Mouse (Mus musculus) CH12.LX (cell line): ENCODE results near the gene Pnpla2. TPM values are rescaled to one million over a fixed set of nuclear protein-coding genes. Genes with fewer than 3 reads are reported as not detected.

ENCODE experiments used
- DNase-seq: peaks from one replicate; pipeline ENCODE4 v3.0.0-alpha.2; 2013; ENCODE audit errors: extremely low read depth
- H3K27ac ChIP-seq: 2 replicates; pipeline ENCODE4 v1.5.1; 2012; ENCODE audit warnings: low read depth, mild to moderate bottlenecking, control low read depth, moderate library complexity; ENCODE audit not compliant: insufficient read depth
- H3K27me3 ChIP-seq: replicated peaks from 2 replicates; pipeline ENCODE3; 2012; ENCODE audit warnings: inconsistent platforms
- H3K36me3 ChIP-seq, 2 experiments: replicated peaks in 1 of 2; 2 replicates each; pipeline versions ENCODE3 to v1.6.1; 2012; ENCODE audit warnings: inconsistent platforms in 1 of 2, low read length in 1 of 2, mild to moderate bottlenecking in 1 of 2, mixed read lengths in 1 of 2, moderate library complexity in 1 of 2; ENCODE audit not compliant: control insufficient read depth in 1 of 2, insufficient read depth in 1 of 2
- H3K4me1 ChIP-seq, 2 experiments: 2 replicates each; pipeline ENCODE4 v1.6.1; 2012; ENCODE audit warnings: inconsistent platforms in 1 of 2, moderate library complexity in 1 of 2; ENCODE audit not compliant: insufficient read depth in 2 of 2, control insufficient read depth in 1 of 2
- H3K4me2 ChIP-seq: 2 replicates; pipeline ENCODE4 v1.6.1; 2012; ENCODE audit warnings: low read depth, mild to moderate bottlenecking, control low read depth; ENCODE audit not compliant: poor library complexity, insufficient read depth, severe bottlenecking
- H3K4me3 ChIP-seq, 3 experiments: fragments of 150-350 bp in 1 of 3; sonication (generic) in 1 of 3; replicated peaks in 1 of 3; 2 replicates each; pipeline versions ENCODE3 to v1.5.1; 2011 to 2012; ENCODE audit warnings: low read depth in 2 of 3, low read length in 2 of 3, mild to moderate bottlenecking in 2 of 3, moderate library complexity in 2 of 3, control low read depth in 1 of 3, improper control_type of control experiment in 1 of 3, inconsistent platforms in 1 of 3, mixed read lengths in 1 of 3; ENCODE audit not compliant: poor library complexity in 1 of 3
- H3K79me2 ChIP-seq: replicated peaks from 2 replicates; pipeline ENCODE4 v1.6.1; 2012; ENCODE audit warnings: mild to moderate bottlenecking, moderate library complexity; ENCODE audit not compliant: control insufficient read depth, poor library complexity, insufficient read depth, severe bottlenecking; ENCODE audit errors: extremely low read depth
- H3K9ac ChIP-seq: 2 replicates; pipeline ENCODE4 v1.6.1; 2012; ENCODE audit warnings: low read depth, mild to moderate bottlenecking, control low read depth, moderate library complexity; ENCODE audit not compliant: insufficient read depth
- H3K9me3 ChIP-seq: replicated peaks from 2 replicates; pipeline ENCODE3; 2012; ENCODE audit warnings: low read length, inconsistent platforms, mixed read lengths
- CHD2 ChIP-seq: IDR thresholded peaks from 2 replicates; pipeline ENCODE4 v1.6.1; 2011; ENCODE audit warnings: low read length, improper control_type of control experiment
- ELF1 ChIP-seq: IDR thresholded peaks from 2 replicates; pipeline ENCODE4 v1.6.1; 2014; ENCODE audit warnings: low read depth, mild to moderate bottlenecking, inconsistent platforms, low read length, improper control_type of control experiment
- ETS1 ChIP-seq: conservative IDR thresholded peaks from 2 replicates; pipeline ENCODE4 v1.6.1; 2012; ENCODE audit warnings: low read depth, mild to moderate bottlenecking, inconsistent platforms, low read length, improper control_type of control experiment, moderate library complexity
- GABPA ChIP-seq: IDR thresholded peaks from 2 replicates; pipeline ENCODE4 v1.6.1; 2012; ENCODE audit warnings: low read depth, low read length, improper control_type of control experiment, inconsistent platforms; ENCODE audit not compliant: insufficient replicate concordance
- IRF4 ChIP-seq: IDR thresholded peaks from 2 replicates; pipeline ENCODE4 v1.6.1; 2014; ENCODE audit warnings: low read depth, mild to moderate bottlenecking, inconsistent platforms, low read length, improper control_type of control experiment
- MAFK ChIP-seq: IDR thresholded peaks from 2 replicates; pipeline ENCODE4 v1.6.1; 2011; ENCODE audit warnings: low read length, improper control_type of control experiment; ENCODE audit not compliant: insufficient replicate concordance
- MAX ChIP-seq: IDR thresholded peaks from 2 replicates; pipeline ENCODE4 v1.6.1; 2011; ENCODE audit warnings: low read length, improper control_type of control experiment
- MAZ ChIP-seq: IDR thresholded peaks from 2 replicates; pipeline ENCODE4 v1.6.1; 2012; ENCODE audit warnings: low read depth, mild to moderate bottlenecking, inconsistent platforms, low read length, improper control_type of control experiment, moderate library complexity
- MYC ChIP-seq: IDR thresholded peaks from 2 replicates; pipeline ENCODE4 v1.6.1; 2011; ENCODE audit warnings: low read depth, mild to moderate bottlenecking, improper control_type of control experiment, low read length
- NELFE ChIP-seq: IDR thresholded peaks from 2 replicates; pipeline ENCODE4 v1.6.1; 2011; ENCODE audit warnings: low read depth, low read length, improper control_type of control experiment
- NRF1 ChIP-seq: IDR thresholded peaks from 2 replicates; pipeline ENCODE4 v1.6.1; 2014; ENCODE audit warnings: low read depth, mild to moderate bottlenecking, inconsistent platforms, low read length, improper control_type of control experiment, moderate library complexity
- RAD21 ChIP-seq: IDR thresholded peaks from 2 replicates; pipeline ENCODE4 v1.6.1; 2011; ENCODE audit warnings: low read depth, mild to moderate bottlenecking, low read length, improper control_type of control experiment, moderate library complexity
- SIN3A ChIP-seq: IDR thresholded peaks from 2 replicates; pipeline ENCODE4 v1.6.1; 2012; ENCODE audit warnings: low read length, improper control_type of control experiment, inconsistent platforms
- SMC3 ChIP-seq: IDR thresholded peaks from 2 replicates; pipeline ENCODE4 v1.6.1; 2011; ENCODE audit warnings: low read depth, low read length, improper control_type of control experiment
- TCF12 ChIP-seq: IDR thresholded peaks from 2 replicates; pipeline ENCODE4 v1.6.1; 2014; ENCODE audit warnings: low read depth, mild to moderate bottlenecking, inconsistent platforms, low read length, improper control_type of control experiment
- USF2 ChIP-seq: conservative IDR thresholded peaks from 2 replicates; pipeline ENCODE4 v1.6.1; 2011; ENCODE audit warnings: low read depth, low read length, improper control_type of control experiment
- ZKSCAN1 ChIP-seq: IDR thresholded peaks from 2 replicates; pipeline ENCODE4 v1.6.1; 2012; ENCODE audit warnings: low read depth, inconsistent platforms, low read length, improper control_type of control experiment, borderline replicate concordance
- ZMIZ1 ChIP-seq: IDR thresholded peaks from 2 replicates; pipeline ENCODE4 v1.6.1; 2012; ENCODE audit warnings: low read depth, mild to moderate bottlenecking, inconsistent platforms, low read length, improper control_type of control experiment
- ZNF384 ChIP-seq: IDR thresholded peaks from 2 replicates; pipeline ENCODE4 v1.6.1; 2012; ENCODE audit warnings: low read depth, low read length, improper control_type of control experiment, inconsistent platforms
- dilution Hi-C: fragments of 300-500 bp; cut with MboI; formaldehyde crosslinking; loops from 2 replicates; pipeline ENCODE4 v1.14.3; 2020; ENCODE audit warnings: low sequenced_read_pairs; ENCODE audit not compliant: extremely low pct_unique_long_range_greater_than_20kb, extremely low pct_ligation_motif_present
- in situ Hi-C: fragments of 300-500 bp; cut with MboI; formaldehyde crosslinking; loops from 3 replicates; pipeline ENCODE4 v1.14.3; 2019; ENCODE audit warnings: low sequenced_read_pairs, low pct_ligation_motif_present, low pct_unique_long_range_greater_than_20kb, mixed read lengths
- polyA plus RNA-seq: library from polyadenylated mRNA; unstranded; fragments of >175 nt; gene quantifications from 2 replicates; pipeline ENCODE4 v1.2.1, GENCODE M21; 2012; ENCODE audit warnings: low read depth; ENCODE audit not compliant: insufficient read length
- total RNA-seq, 2 experiments: library from RNA; depleted of rRNA; stranded (reverse); fragments of 300-350 nt in 1 of 2; fragments of >200 nt in 1 of 2; gene quantifications; 2 replicates each; pipeline ENCODE4 v1.2.3; 2012 to 2014

Pnpla2 gene
- total and polyA plus RNA-seq, 3 experiments: 2.8 to 29.6 (median 11.7) TPM

DNA sequence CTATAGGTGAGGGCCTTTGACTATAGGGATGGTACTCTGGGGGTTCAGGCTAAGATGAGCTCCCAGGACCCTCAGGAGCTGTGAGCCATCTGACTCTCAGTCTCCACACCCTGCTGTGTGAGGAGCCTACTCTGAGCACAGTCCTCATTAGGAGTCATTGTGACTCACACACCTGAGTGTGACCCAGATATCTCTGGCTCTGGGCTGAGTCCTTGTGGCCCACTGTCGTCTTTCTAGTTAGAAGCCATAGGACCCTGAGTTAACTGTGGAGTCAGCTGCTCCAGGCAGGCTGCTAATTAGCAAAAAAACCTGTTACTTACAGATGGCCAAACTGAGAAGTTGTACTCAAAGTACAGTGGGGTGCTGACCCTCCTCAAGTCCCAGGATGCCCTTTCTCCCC is 38.7 kb downstream of the Pnpla2 start:
- H3K36me3 ChIP-seq: peaks cover 39 to 88% of the 10 kb centered on the region in 2 experiments

DNA sequence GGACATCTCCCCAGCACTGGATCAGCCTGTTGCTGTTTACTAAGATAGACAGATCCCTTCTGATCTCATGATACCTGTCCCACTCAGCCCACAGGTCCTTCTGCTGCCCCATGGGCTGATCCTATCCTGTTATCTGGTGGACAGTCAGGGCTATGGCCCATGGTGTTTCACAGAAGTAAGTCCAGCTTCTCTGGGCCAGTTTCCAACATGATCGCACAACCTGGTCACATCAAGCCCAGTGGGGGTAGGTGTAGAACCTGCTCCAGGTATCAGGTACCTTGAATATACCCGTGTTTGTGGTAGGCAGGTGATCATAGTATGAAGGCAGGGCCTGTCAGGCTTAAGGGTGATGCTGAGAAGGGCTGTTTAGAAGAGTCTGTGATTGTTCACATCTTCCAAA is 40.4 kb downstream of the Pnpla2 start:
- Histone ChIP-seq H3K4me3 (no peak overlapping the region), H3K4me1 (no peaks in the 10 kb centered on the region), H3K9me3 (no peaks in the 10 kb centered on the region), H3K27me3 (no peaks in the 10 kb centered on the region)
- DNase-seq: no peak
- dilution Hi-C loops: no loop called here
- TF ChIP-seq MYC (no peak), MAFK (no peak), IRF4 (no peak), USF2 (no peak), RAD21 (no peak), ZKSCAN1 (no peak), ETS1 (no peak), TCF12 (no peak), SMC3 (no peak), ZNF384 (no peak), SIN3A (no peak), NRF1 (no peak), MAX (no peak), GABPA (no peak), MAZ (no peak), NELFE (no peak)
- TF ChIP-seq, all 38 proteins: peak for 0
- H3K79me2 ChIP-seq: no peaks in the 10 kb centered on the region
- in situ Hi-C loops: no loop called here
- peaks cover 45 to 95% of the 10 kb centered on the region in 2 experiments for H3K36me3 ChIP-seq
- H3K27ac ChIP-seq: no peak overlapping the region
- H3K4me2 ChIP-seq: no peak overlapping the region
- no peak overlapping the region for H3K9ac ChIP-seq

More for the DNA sequence above, 38.7 kb downstream of the Pnpla2 start:
- no peaks in the 10 kb centered on the region for H3K79me2 ChIP-seq
- TF ChIP-seq CHD2: no peak
- TF ChIP-seq ELF1: no peak
- no peak for TF ChIP-seq ZMIZ1
- TF ChIP-seq NELFE: no peak
- TF ChIP-seq SMC3: no peak
- no peak for TF ChIP-seq ZNF384
- no peak overlapping the region for H3K4me3 ChIP-seq
- no peak for DNase-seq
- in situ Hi-C loops: no loop called here
- dilution Hi-C loops: no loop called here
- H3K27me3 ChIP-seq: no peaks in the 10 kb centered on the region
- no peak overlapping the region for H3K9ac ChIP-seq
- H3K9me3 ChIP-seq: no peaks in the 10 kb centered on the region
- no peaks in the 10 kb centered on the region for H3K4me1 ChIP-seq
- no peak overlapping the region for H3K27ac ChIP-seq
- H3K4me2 ChIP-seq: no peak overlapping the region
